Mouse (Mus musculus): Measurements from ENCODE around the gene Ltf. TPM values are rescaled to one million over a fixed set of nuclear protein-coding genes. Genes with fewer than 3 reads are reported as not detected.

Gene Ltf
- polyA plus RNA-seq, 1 experiment from 2014 or later, result 0.54 TPM

Other genes with a start within 250 kb of the Ltf start
- not detected in 2 replicates for gene Prss42, start 221.1 kb upstream of the Ltf start, polyA plus RNA-seq (2015; fragmentation: Nextera tagmentation; extraction: Ambion mirVana)
- not detected in 2 replicates for gene Prss44, start 205.3 kb upstream of the Ltf start, polyA plus RNA-seq (2015; fragmentation: Nextera tagmentation; extraction: Ambion mirVana)
- gene Prss43, start 192.6 kb upstream of the Ltf start, polyA plus RNA-seq (2015; fragmentation: Nextera tagmentation; extraction: Ambion mirVana), result not detected in 2 replicates
- not detected in 2 replicates for gene Prss45, start 184.7 kb upstream of the Ltf start, polyA plus RNA-seq (2015; fragmentation: Nextera tagmentation; extraction: Ambion mirVana)
- not detected in 2 replicates for gene Prss46, start 174.8 kb upstream of the Ltf start, polyA plus RNA-seq (2015; fragmentation: Nextera tagmentation; extraction: Ambion mirVana)
- 0.24 TPM in 1 of 2 replicates, not detected in the other for gene Prss50, start 161.3 kb upstream of the Ltf start, polyA plus RNA-seq (2015; fragmentation: Nextera tagmentation; extraction: Ambion mirVana)
- 0.98 and 1.2 TPM in 2 replicates for gene Als2cl, start 139.4 kb upstream of the Ltf start, polyA plus RNA-seq (2015; fragmentation: Nextera tagmentation; extraction: Ambion mirVana)
- gene Tmie, start 139.2 kb upstream of the Ltf start, polyA plus RNA-seq (2015; fragmentation: Nextera tagmentation; extraction: Ambion mirVana), result 0.49 and 0.74 TPM in 2 replicates
- not detected in 2 replicates for gene Fam240a, start 102.4 kb upstream of the Ltf start, polyA plus RNA-seq (2015; fragmentation: Nextera tagmentation; extraction: Ambion mirVana)
- not detected in 2 replicates for gene Tdgf1, start 73.1 kb upstream of the Ltf start, polyA plus RNA-seq (2015; fragmentation: Nextera tagmentation; extraction: Ambion mirVana)
- gene Lrrc2, start 67.7 kb upstream of the Ltf start, polyA plus RNA-seq (2015; fragmentation: Nextera tagmentation; extraction: Ambion mirVana), result 0.30 and 0.71 TPM in 2 replicates
- not detected in 2 replicates for gene Rtp3, start 28.7 kb upstream of the Ltf start, polyA plus RNA-seq (2015; fragmentation: Nextera tagmentation; extraction: Ambion mirVana)
- gene Ccrl2, start 38.2 kb downstream of the Ltf start, polyA plus RNA-seq (2015; fragmentation: Nextera tagmentation; extraction: Ambion mirVana), result 1.8 and 2.1 TPM in 2 replicates
- 44.8 and 47.6 TPM in 2 replicates for gene Lrrfip2, start 98.3 kb downstream of the Ltf start, polyA plus RNA-seq (2015; fragmentation: Nextera tagmentation; extraction: Ambion mirVana)